Mouse (Mus musculus): ENCODE results near the gene Rxra.

Gene Rxra

DNA sequence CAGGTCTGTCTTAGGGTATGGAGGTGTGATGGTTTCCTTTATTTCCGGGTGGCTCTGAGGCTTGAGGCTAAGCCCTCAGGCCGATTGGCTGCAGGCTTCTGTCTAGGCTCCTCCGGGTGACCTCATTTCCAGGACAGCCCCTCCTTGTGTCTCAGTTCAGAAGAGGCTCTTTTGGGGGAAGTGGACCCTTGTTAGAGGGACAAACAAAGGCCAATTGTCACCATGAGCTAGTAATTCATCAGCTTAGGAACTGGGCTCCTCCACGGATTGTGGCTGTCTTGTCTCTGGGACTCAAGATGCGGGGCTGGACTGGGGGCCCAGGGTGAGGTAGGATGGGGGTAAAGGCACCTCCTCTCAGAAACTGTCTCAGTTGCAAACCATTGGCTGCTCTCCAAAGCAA, 5.5 kb upstream of the Rxra start:
- DNase-seq (ENCODE audit: low spot score in 2 of 2), result no peak

DNA sequence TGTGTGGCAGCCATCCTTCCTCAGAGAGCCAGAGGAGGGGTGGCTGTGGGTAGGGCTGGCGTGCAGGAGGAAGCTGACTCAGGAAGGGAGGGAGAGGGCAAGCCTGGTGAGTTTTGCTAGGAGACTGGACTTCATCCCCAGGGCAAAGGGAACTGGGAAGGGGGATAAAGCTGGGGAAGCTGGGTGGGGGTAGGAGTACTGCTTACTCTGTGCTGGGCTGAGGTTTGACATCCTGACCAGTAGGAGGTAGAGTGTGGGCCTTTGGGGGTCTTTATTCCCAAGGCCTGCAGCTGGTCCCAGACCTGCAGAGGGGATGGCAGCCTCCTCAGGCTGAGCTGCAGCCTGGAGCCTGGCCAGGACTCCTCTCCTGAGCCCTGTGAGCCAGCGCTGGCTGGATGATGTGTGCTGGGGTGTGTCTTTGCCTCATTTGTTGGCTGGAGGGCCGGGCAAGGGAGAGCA, 4.6 kb upstream of the Rxra start:
- DNase-seq (ENCODE audit: low spot score in 2 of 2), result peak in 1 of 2 experiments; percentile 59

GRCm38 (mm10) chr2:27676478-27677325, 462 bp downstream of the Rxra start:
- DNase-seq (ENCODE audit: low spot score in 2 of 2), result peak; percentile 77 to 81

- DNase-seq (ENCODE audit: low spot score in 2 of 2), result peak; percentile 56 to 65
Observed at GRCm38 (mm10) chr2:27677411-27678310, 1.4 kb downstream of the Rxra start.

- no peak for DNase-seq (ENCODE audit: low spot score in 2 of 2)
Observed at GRCm38 (mm10) chr2:27678331-27678730, 2.1 kb downstream of the Rxra start.

DNA sequence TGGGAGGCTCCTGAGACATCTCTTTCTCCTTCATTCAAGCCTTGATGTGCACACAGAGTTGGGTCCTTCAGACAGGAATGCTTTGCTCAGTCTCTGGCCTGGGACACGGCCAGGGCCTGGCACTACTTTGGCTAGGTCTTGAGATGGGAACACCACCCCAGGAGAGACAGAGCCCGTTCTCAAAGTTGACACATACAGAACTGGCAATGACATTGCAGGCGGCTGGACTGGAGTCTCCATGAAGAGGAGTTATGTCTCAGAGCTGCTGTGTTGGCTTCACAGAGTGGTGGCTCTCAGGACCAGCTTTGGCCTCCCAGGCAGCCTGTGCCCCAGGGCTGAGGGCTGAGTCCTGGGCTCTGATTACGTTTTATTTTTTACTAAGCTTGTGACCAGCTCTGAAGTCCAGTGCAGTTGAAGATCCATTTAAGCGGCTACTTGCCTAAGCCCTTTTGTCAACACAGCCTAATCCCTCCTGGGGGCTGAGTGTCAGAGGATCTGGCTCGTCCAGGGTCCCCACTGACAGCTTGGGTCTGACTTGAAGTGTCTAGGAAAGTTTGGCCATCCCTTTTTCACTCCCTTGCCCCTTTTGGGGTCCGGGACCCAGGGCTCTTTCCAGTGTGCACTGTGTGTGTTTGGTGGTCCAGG, 2.7 kb downstream of the Rxra start:
- no peak for DNase-seq (ENCODE audit: low spot score in 2 of 2)

- DNase-seq (ENCODE audit: low spot score in 2 of 2), result no peak
Observed at GRCm38 (mm10) chr2:27679621-27680025, 3.4 kb downstream of the Rxra start.

- no peak for DNase-seq (ENCODE audit: low spot score in 2 of 2)
Observed at GRCm38 (mm10) chr2:27680058-27680457, 3.8 kb downstream of the Rxra start.

- DNase-seq (ENCODE audit: low spot score in 2 of 2), result no peak
Observed at GRCm38 (mm10) chr2:27680595-27680994, 4.4 kb downstream of the Rxra start.

DNA sequence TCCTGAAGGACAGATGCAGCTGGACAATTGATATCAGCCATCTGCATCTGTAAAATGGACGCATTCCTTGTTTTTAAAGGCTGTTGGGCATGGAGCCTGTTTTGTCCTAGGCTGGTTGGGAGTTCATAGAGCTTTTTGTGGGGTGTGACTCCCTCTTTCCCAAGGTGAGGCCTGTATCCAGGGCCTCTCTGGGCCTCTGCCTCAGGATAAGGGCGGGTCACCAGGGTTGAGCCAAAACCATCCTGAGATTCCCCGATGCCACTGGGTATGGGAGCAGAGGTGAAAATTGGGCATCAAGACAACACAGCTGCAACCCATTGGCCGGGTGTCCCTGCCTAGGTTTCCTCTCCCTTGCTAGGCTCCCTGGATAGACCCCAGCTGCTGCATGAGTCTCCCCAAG, 5.2 kb downstream of the Rxra start:
- DNase-seq (ENCODE audit: low spot score in 2 of 2), result no peak

- no peak for DNase-seq (ENCODE audit: low spot score in 2 of 2)
Observed at GRCm38 (mm10) chr2:27682096-27682495, 5.9 kb downstream of the Rxra start.

DNA sequence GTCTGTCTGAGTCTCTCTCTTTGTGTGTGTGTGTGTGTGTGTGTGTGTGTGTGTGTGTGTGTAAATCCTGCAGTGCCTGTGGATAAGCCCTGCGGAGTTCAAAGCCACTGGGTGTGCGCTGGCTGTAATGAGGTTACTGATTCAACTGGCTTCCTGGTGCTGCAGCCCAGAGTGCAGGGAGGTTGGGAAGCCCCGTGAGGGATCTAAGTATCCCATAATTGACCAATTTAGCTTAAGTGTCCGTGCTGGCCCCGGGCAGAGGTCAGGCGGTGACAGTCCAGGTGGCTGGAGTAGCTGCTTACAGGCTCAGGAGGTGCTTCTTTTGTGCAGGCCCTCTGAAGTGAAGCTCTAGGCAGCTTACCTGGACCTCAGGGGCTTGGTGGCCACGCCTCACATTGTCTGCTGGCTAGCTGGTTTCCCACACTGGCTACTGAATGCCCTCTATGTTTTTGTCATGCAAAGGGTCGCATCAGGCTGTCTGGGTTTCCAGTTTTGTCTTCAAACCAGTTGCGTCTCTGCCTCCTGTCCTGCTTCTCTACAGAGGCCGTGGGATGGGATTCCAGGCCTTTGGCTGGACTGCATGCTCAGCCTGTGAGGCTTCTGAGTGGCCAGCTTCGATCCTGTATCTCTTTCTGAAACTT, 7.9 kb downstream of the Rxra start:
- no peak for DNase-seq (ENCODE audit: low spot score in 2 of 2)

DNA sequence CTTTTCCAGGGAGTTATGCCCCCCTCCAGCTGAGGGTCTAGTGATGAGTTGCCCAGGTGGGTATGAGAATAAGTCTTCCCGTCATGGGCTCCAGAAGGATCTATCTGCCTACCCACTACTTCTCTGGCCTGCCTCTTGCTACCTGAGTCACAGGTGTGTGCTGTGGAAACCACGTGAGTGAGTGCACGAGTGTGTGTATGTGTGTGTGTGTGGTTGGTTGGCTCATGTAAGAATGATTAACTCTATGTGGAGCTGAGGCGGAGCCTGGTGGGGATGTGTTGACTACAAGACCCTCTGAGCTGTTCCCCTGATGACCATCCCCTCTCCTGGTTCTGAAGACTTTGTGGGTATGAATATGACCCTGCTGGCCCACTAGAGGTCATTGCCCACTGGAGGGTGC, 9.7 kb downstream of the Rxra start:
- DNase-seq (ENCODE audit: low spot score in 2 of 2), result no peak

GRCm38 (mm10) chr2:27686335-27686734, 10.1 kb downstream of the Rxra start:
- no peak for DNase-seq (ENCODE audit: low spot score in 2 of 2)

- DNase-seq (ENCODE audit: low spot score in 2 of 2), result no peak
Observed at GRCm38 (mm10) chr2:27687041-27687440, 10.8 kb downstream of the Rxra start.

DNA sequence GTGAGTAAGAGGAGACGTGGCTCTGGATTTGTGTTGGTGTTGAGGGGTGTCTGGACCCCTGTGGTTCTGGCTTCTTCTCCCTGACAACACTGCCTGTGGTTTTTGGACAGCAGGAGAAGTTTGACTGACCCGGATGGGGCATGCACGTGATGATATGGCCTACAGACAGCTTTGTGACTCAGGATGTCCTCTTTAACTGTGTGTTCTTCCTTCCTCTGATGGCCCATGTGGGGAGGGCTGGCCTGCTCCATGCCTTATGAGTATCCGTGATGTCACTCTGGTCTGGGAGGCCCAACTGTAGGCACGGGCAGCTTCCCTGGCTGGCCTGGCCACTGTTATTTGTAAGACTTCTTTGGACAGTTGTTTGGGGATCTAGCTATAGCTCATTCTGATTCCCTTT, 11.7 kb downstream of the Rxra start:
- no peak for DNase-seq (ENCODE audit: low spot score in 2 of 2)

GRCm38 (mm10) chr2:27690714-27691113, 14.5 kb downstream of the Rxra start:
- DNase-seq (ENCODE audit: low spot score in 2 of 2), result no peak

DNA sequence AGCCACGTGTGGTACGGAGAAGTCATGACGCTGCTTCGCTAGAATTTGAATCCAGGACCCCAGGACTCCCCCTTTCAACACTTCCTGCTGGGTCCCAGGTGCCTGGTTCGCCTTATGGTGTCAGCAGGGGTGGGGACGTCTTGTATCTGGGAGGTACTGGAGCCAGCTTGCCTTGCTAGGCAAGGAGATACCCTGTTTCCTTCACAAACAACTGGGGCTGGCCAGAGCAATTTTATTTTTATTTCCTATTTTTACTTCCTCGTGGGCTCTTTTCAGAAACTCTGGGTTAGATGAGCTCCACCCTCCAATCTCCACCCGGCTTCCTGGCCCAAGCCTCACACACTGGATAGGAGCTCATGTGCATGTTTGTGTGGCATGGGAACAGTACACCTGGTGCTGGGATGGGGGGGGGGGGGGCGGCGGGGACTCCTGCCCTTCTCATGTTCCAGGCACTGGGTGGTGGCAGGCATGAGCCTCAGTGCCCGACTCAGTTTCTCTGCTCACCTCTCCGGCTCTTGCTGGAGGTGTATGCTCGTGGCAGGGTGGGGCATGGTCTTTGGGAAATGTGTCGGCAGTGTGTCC, 15.0 kb downstream of the Rxra start:
- no peak for DNase-seq (ENCODE audit: low spot score in 2 of 2)

- DNase-seq (ENCODE audit: low spot score in 2 of 2), result no peak
Observed at GRCm38 (mm10) chr2:27692608-27693007, 16.4 kb downstream of the Rxra start.

DNA sequence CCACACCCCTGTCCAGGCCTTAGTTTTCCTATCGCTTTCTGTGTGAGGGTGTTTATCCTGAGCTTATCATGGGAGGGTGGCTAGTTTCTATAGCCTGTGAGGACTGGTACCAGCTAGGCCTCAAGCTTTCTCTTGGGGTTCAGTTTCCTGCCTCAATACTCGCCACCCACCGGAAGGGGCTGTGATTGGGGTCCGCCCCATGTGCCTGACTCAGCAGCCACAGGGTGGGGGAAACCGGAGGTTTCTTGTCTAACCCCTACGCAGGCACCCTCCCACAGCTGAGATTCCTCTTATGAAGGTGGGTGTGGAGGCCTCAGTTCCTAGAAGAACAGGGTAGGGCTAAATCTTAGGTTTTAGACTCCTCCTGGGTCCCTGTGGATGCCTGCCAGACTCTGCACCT, 17.4 kb downstream of the Rxra start:
- DNase-seq (ENCODE audit: low spot score in 2 of 2), result no peak

DNA sequence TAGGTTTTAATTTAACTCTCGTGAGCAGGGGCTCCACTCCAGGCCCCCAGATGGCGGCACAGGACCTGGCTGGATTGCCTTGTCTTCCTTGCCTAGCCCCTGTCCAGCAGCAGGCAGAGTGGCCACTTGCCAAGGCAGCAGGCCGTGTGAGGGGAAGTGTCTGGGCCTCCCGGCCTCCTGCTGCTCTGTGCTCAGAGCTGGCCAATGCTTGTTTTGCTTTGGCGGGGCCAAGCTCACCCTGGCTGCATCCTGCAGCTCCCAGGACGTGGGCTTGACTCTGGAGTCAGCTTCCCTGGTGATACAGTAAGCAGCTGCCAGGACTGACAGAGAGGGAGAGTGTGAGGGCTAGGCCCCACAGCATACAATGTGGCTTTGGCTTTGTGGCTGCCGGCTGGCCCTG, 23.3 kb downstream of the Rxra start:
- peak; percentile 86 to 87 for DNase-seq (ENCODE audit: low spot score in 2 of 2)
